Mouse (Mus musculus): ENCODE results near the gene Clstn1.
"Not testable (repeated sequence)": the region's sequence is repeated elsewhere in the genome, so short reads cannot be mapped to it uniquely, and the experiment has no call there.

Gene Clstn1

DNA sequence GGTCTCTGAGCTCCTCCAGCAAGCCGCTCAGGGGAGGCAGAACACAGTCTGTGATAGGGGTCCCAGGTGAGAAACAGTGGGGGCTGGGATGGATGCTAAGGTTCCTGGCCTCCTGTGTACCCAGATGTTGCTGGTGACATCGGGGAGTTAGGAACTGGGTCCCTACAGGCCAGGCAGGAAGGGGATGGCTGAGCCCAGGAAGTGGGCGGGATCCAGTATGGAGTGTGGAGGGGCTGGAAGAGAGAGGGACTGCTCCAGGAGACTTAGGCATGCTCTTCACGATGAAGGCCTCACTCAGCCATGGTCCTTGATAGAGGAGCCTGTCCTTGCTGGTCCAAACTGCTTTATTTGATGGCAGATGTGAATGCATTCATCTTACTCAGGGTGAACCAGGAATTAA is 13.9 kb downstream of the Clstn1 start:
- no peak for DNase-seq (ENCODE audit: low spot score)

DNA sequence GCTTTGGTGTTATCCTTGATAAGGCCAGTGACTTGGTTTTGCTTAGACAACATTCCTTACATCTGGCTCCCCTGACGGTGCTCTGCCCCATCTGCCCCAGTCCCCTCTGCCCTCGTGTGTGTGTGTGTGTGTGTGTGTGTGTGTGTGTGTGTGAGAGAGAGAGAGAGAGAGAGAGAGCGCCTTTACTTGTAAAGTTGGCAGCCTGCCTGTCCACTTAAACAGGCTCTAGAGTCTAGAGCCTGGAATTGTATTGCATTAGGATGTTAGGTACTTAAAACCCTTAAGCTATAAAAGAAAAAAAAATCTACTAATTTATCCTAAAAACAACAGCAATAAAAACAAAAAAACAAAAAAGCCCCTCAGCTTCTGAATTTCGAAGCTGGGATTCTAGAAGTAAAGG is 15.2 kb downstream of the Clstn1 start:
- no peak for DNase-seq (ENCODE audit: low spot score)

DNA sequence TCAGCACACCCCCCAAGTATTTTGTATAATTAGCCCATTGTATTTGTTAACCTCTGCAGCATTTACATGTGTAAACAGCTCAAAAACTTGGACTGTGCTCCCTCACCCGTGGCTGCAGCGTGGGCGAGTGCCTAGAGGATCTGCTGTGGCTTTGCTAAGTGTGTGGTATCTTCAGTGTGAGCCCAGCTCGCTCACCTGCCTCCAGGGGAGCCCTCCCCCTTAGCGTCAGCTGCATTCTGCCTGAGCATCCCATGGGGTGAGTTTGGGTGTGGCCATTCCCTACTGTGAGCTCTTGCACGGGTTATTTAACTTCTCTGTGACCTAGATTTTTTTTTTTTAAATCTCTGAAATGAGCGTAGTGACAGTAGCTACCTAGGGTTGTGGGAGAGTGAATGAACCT is 16.0 kb downstream of the Clstn1 start:
- no peak for DNase-seq (ENCODE audit: low spot score)

DNA sequence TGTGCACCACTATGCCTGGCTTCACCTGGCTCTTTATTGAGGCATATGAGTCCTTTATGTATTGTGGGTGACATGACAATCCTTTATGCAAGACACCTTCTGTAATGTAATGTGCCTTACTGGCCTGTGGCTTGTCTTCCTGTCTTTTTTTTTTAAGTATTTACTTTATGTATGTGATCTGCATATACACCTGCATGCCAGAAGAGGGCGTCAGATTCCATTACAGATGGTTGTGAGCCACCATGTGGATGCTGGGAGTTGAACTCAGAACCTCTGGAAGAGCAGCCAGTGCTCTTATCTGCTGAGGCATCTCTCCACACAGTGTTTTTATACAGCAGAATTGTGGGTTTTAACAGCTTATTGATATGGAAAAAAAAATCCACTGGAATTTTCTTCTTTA is 17.6 kb downstream of the Clstn1 start:
- no peak for DNase-seq (ENCODE audit: low spot score)

DNA sequence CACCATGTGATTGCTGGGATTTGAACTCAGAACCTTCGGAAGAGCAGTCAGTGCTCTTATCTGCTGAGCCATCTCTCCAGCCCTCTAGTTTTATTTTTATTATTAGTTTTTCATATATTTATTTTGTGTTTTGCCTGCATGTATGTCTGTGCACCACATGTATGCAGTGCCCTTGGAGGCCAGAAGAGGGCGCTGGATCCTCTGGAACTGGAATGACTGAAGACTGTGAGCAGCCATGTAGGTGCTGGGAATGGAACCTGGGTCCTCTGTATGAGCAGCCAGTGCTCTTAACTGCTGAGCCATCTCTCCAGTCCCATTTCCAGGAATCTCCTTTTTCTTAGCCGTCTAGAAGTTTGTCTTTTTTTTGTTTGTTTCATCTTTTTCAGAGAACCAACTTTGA is 18.2 kb downstream of the Clstn1 start:
- no peak for DNase-seq (ENCODE audit: low spot score)

DNA sequence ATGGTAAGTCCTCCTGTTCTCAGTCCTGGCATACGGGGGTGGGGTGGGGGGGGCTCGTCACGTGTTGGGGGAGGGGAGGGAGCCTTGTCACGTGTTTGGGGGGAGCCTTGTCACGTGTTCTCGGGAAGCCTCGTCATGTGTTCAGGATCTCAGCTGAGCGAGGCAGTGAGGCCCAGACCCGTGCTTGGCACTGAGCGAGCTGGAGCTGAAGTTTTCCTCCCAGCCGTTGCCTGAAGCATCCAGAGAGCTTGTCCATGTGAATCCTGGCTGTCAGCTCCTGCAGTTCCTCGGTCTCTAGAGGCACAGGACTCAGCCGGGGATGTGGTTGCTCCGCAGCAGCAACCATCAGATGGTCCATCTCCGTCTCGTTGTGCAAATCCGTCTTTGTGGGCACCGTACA is 19.8 kb downstream of the Clstn1 start:
- DNase-seq (ENCODE audit: low spot score): no peak

DNA sequence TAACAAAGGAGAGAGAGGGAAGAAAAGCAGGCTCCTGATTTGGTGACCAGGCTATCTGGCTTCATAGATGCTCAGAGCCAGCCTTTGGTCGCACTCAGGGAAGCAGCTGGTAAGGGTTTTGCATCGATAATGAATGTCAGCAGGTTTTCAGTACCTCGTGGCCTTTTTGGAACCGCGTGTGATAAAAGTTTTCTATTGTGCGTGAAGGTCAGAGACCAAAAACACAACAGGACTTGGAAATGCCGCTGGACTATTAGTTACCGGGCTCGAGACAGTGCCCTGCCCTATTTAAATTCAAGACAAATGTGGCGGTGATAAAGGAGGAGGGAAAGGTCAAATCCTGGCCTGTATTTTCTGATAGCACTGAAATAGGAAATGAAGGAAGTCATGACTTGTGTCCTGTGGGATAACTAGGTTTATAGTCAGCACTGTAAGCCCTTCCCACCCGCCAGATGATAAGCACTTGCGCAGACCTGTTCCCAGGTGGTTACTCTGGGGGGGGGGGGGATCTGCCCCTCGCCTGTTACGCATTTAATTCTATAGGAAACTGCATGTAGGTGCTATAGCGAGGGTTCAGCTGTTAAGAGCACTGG is 20.6 kb downstream of the Clstn1 start:
- DNase-seq (ENCODE audit: low spot score): no peak

DNA sequence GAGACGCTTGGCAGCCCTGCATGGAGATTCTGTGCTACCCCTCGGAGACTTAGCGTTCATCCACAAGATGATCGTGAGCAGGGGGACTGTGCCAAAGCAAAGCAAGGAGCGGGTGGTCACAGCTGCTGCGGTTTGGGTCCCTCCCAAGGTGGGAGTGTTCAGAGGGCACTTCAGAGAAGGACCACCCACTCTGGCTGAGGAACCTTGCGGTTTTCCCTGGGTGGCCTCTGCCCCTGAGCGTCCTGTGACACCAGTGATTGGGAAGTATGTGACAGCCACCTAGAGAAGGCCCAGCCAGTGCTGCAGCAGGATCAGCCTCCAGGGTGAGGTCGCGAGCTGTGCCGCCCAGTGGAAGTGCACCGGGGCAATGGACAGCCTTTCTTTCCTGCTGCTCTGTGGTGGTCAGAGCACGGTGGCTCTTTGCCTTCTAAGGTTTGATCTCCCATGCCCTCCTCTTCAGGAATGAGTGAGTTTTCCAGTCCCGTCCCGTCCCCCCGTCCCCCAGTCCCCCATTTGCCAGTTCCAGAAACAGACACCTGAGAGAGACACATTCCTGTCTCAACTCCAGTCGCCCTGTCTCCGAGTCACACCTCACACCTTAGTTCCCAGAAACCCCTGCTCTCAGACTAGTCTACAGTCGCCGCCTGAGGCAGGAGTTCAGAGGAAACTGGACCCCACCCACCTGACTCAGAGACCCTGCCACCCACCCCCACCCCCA is 21.5 kb downstream of the Clstn1 start:
- DNase-seq (ENCODE audit: low spot score): peak; percentile 69

DNA sequence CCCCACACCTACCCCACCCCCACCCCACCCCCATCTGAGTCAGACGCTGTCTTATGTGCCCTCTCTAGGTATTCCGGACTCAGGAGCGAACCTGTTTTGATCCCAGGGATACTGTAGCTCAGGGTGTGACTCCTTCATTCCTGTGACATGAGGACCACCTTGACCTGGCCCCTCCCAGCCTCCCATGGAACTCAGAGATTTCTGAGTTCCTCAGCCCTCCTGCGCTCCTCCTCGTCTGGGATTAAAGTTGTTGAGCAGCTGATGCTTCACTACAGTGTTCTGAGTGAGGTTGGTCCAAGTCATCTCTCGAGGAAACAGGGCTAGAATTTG is 22.0 kb downstream of the Clstn1 start:
- DNase-seq (ENCODE audit: low spot score): no peak

DNA sequence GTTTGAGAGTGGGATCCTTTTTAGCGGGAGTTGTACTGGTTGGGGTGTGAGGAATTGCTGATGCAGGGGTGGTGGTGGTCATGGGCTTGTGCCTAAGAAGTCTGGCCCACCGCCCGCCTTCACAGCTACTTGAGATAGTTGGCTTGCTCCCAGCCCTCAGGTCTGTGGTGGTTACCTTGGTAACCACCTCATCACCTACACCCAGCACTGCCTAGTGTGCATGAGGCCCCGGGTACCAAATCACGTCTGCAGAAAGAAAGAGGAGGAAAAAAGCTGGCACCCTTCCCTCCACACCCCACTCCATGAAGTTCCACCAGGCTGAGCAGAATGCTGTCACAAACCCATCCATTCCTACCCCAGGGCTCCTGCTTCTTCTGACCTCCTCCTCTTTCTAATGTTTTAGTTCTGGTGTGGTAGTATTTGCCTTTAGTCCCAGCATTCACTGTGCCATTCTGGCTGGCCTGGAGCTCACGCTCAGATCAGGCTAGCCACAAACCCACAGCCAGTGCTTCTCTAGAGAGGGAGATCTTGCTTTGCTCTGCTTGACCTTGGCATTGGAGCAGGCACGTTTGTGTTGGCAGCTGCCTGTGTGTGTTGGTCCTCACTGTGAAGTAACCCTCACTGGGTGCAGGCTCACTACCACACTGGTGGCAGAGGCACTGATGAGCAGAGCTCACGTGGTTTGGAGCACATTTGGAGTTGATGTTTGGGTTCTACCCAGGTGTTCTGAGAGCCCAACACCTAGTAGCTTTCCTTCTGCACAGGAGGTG is 23.2 kb downstream of the Clstn1 start:
- DNase-seq (ENCODE audit: low spot score): no peak

DNA sequence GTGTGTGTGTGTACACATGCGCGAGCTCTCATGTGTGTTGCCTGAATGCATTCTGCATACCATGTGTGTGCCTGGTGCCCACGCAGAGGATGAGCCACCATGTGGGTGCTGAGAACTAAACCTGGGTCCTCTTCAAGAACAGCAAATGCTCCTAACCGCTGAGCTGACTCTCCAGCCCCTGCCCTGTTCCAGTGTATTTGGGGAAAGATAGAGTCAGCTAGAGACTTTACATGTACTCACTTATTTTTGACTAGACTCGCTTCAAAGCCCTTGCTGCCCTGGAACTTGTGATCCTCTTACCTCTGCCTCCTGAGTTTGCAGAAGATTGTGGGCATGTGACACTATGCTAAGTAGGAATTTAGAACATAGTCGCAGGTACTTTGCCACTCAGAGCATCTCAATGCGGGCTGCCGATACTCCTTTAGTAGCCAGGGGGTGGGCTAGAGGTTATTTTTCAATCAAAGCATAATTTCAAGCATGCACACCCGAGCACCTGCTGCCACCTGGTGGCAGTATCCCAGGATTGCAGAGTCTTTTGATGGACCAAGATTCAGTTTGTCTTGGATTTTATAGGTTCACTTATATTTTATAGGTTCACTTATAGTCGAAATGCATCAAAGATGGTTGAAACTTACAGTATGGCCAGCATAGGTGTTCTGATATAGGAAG is 25.2 kb downstream of the Clstn1 start:
- peak; percentile 77 for DNase-seq (ENCODE audit: low spot score)

DNA sequence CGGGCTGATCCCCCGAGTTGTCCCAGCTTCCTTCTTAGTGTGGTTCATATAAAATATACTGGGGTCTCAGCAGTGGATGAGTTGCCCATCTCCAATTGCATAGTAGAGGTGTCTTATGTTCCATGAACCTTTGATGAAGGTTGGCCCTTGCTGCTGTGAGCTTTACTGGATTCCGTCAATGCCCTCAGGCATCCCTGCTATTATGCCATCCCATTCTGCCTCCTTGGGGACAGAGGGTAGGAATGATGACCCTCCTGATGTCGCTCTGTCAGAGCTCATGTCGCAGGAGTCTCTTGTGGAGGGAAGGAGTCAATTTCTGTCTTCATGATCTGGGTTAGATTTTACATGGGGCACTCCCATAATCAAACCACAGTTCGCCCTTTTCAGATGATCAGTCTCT is 27.2 kb downstream of the Clstn1 start:
- not testable (repeated sequence) for DNase-seq (ENCODE audit: low spot score)

DNA sequence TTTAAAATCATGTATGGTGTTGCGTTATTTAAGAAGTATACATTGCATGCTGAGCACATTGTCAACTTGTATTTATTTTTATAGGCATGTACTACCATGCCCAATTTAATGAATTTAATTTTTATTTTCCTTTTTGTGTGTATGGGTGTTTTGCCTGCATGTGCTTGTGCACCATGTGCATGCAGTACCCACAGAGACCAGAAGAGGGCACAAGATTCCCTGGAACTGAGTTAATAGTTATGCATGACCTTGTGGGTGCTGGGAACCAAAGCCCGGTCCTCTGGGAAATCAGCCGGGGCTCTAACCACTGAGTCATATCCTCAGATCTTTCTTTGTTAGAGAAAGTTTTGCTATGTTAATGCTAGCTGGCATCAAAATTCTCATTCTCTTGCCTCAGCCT is 28.6 kb downstream of the Clstn1 start:
- DNase-seq (ENCODE audit: low spot score): no peak

DNA sequence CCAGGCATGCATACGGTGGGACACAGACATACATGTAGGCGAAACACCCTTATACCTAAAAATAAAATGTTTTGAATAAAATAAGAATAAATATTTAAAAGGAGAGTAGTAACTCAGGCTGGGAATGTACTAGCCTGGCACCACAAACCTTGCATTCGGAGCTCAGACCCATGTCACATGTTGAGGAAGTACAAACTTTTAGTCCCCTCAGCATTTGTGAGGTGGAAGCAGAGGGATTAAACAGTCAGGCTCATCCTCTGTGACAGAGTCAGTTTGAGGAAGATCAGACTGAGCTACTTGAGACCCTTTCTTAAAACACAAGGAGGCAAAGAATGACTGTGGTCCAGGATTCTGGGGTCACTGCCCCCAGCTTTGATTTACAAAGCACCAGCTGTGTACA is 30.7 kb downstream of the Clstn1 start:
- not testable (repeated sequence) for DNase-seq (ENCODE audit: low spot score)

DNA sequence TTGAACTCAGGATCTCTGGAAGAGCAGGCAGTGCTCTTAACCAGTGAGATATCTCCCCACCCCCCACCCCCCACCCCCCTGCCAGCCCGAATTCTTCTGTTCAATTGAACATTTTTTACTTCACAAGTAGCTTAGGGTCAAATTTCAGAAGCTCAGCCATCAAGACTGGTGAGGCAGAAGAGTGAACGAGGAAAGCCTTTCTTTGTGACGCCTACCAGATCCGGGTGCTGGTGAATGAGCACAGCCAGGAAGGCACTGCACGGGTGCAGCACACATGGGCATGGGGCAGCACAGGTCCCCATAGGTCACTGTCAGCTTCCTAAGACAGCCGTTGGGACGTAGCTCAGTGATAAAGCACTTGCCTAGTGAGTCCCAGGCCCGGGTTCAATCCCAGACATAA is 33.7 kb downstream of the Clstn1 start:
- DNase-seq (ENCODE audit: low spot score): no peak

DNA sequence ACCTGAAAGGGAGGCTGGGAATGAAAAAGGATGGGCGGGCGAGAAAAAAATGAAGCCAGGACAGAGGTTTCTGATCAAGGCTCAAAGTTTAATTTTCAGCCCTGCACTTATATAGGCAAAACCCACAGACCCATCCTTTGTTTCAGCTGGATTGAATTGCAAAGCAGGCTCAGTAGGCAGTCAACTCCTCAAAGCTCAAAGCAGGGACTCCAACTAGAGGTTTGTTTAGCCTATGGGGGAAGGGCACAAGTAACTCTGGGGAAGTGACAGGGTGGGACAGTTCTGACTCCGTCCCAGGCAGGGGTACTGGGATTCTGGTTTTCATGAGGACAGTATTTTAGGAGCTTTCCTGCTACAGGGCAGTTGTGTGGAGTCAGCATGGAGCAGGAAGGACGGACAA is 35.0 kb downstream of the Clstn1 start:
- DNase-seq (ENCODE audit: low spot score): no peak

DNA sequence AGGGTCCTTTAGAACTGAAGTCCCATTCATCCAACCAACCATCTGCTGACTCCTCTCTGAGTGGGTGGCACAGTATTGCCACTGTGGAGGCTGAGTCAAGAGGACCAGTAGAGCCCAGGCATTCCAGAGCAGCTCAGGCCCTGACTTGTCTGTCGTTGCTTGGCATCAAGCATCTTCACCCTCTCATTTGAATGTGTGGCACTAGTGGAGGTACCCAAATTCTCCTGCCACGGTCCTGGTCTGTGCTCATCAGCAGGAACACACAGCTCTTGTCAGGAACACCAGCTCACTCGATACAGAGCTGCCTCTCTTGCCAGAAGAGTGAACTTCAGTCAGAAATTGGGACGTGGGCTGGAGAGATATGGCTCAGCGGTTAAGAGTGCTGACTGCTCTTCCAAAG is 37.4 kb downstream of the Clstn1 start:
- DNase-seq (ENCODE audit: low spot score): no peak

DNA sequence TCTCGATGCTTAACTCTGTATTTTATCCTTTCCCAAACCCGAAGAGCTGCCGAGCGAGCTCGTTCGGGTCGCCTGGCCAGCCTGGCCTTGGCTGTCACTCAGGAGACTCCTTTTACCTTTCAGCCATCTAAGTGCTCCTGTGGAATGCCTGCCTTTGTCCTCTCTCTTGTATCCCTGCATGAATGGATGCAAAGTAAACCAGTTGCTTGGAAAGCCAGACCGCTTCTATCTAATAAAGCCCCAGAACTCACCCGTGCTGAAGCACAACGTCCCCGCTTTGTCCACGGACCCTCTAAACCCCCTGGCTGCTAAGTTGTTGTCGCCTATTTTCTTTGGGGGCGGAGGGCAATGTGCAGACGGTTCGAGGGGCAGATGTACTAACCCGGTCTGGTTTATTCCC is 40.5 kb downstream of the Clstn1 start:
- no peak for DNase-seq (ENCODE audit: low spot score)

DNA sequence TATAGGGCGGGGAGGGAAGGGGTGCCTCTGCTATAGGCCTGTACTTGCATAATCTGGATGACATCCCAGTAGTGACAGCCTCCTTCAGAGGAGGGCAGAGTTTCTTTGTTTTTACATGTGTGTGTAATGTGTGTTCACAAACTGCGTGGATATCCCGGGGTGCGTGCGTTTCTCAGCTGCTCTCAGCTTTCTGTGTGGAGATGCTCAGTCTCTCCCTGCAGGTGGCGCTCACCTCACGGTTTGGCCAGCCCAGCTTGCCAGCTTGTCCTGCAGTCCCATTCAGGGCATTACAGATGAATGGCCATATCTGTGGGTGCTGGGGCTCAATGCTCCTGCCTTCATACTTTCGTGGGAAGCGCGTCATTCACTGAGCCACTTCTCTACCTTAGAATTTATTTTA is 42.1 kb downstream of the Clstn1 start:
- DNase-seq (ENCODE audit: low spot score): peak; percentile 66

DNA sequence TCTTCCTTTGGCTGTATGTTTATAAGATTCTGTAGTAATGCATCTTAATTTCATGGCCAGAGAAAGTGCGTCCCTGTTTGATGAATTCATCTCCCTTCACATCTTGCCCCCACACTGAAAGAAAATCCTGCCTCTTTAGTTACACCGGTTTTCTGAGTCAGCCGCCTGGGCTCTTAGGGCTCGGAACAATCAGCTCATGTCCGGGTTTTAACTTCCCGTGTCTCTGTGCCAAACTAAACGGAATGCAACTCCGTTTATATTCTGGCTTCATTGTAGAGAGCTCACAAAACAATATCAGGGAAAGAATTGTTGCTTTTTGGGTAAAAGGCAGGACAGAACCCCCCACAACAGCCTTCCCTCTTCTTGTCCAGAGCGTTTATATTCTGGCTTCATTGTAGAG is 42.5 kb downstream of the Clstn1 start:
- DNase-seq (ENCODE audit: low spot score): no peak

DNA sequence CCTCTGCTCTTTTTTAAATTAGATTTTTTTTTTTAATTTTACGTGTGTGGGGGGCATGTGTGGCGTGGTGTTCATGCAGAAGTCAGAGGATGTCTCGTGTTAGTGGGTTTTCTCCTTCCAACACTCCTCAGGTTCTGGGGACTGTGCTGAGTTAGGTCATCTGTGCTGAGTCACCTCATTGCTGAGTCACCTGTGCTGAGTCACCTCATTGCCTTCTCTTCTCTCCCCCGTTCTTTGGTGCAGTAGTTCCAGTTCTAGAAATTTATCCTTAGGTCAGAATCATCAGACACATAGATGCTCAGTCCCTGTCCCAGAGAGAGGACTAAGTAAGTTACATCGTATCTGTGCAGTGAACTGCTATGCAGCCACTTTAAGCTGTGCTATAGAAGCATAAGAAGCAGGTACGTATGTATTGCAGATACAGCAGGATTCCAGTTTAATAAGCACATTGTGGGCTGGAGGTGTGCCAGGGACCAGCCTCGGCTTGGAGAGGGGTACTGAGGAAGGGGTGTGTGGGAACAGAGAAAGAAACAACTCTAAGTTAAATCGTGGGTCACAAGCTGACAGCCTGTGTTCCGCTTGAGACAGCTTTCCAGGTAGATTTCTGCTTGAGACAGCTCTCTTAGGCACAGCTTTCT is 46.5 kb downstream of the Clstn1 start:
- DNase-seq (ENCODE audit: low spot score): no peak

DNA sequence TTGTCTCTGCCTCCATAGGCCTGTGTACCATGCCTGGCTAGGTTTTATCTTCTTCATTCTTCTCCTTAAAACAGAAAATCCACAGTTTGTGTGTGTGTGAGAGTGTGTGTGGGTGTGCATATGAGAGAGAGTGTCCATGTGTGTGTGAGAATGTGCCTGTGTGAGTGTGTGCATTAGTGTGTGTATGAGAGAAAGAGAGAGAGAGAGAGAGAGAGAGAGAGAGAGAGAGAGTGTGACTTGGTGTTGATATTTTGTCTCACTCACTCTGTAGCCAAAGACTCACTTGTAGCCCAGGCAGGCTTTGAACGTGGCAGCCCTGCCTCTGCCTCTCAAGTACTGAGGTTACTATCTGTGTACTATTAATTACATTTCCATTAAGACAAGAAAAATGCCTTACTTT is 47.9 kb downstream of the Clstn1 start:
- DNase-seq (ENCODE audit: low spot score): no peak

DNA sequence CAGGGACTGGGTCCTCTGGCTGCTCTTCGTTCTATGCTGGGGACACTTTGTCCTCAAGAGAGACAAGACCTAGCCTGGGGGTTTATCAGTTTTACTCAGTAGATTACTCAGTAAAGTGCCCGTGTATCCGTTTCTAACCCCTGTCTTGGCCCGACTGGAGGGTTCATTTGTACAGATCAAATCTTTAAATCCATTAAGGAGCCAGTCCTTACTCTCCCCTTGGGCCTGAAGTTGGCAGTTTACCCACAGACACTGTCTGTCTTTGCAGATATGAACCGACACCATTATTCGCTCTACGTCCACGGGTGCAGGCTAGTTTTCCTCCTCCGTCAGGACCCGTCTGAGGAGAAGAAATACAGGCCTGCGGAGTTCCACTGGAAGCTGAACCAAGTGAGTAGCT is 48.7 kb downstream of the Clstn1 start:
- no peak for DNase-seq (ENCODE audit: low spot score)
